In genomic region chr11:118860812-118861211, GRCm38 (mm10) we compare ENCODE assay signal across 18 mouse cellular contexts. TPM values are rescaled to one million over a fixed set of nuclear protein-coding genes. Genes with fewer than 3 reads are reported as not detected.
DNase-seq lines count a peak whose midpoint lies in the region; ATAC-seq and TF ChIP-seq lines count a peak whose summit lies in the region.
"Had no signal": no experiment of that assay in that cellular context is flagged by ENCODE, and none has a peak within 500 bp of the region (broad histone marks: within the 10 kb centered on the region; RNA-seq: fewer than 3 reads in every experiment).

No protein-coding gene starts in this region.

- no peak for DNase-seq in hindbrain, postnatal 0 days (ENCODE audit: low spot score)
- no peak for DNase-seq in layer of hippocampus, adult 2 months (ENCODE audit: low spot score in 2 of 2)
- DNase-seq in layer of hippocampus, postnatal 14 days (ENCODE audit: low spot score in 2 of 2) = no peak
- DNase-seq in forebrain, embryonic 11.5 days (ENCODE audit: low spot score) = no peak
- DNase-seq: adrenal gland, adult 2 months; adrenal gland, postnatal 10 days; adrenal gland, postnatal 25 days had no signal

- no peak overlapping the region for H3K4me2 ChIP-seq in hindbrain, embryonic 13.5 days
- H3K4me2 ChIP-seq in hindbrain, postnatal 0 days (ENCODE audit: low read depth, low read length) = no peak overlapping the region
- no peak overlapping the region for H3K4me2 ChIP-seq in forebrain, embryonic 11.5 days (ENCODE audit: low read depth, low read length, severe bottlenecking)
- H3K4me2 ChIP-seq: embryonic facial prominence, embryonic 12.5 days; forebrain, embryonic 12.5 days had no signal

- H3K27ac ChIP-seq in hindbrain, embryonic 13.5 days = peak overlapping the region; percentile 48; the same call in 1 of the 2 replicates
- no peak overlapping the region; the same call in 1 of the 2 replicates for H3K27ac ChIP-seq in hindbrain, postnatal 0 days
- peak overlapping the region; percentile 92 for H3K27ac ChIP-seq in layer of hippocampus, adult 2 months
- H3K27ac ChIP-seq in forebrain, embryonic 11.5 days (ENCODE audit: low read depth, low read length) = no peak overlapping the region
- H3K27ac ChIP-seq: embryonic facial prominence, embryonic 10.5 days; embryonic facial prominence, embryonic 12.5 days; forebrain, embryonic 12.5 days had no signal

- no peak for TF ChIP-seq CTCF in hindbrain, postnatal 0 days (IDR thresholded peaks at IDR 0.05; ENCODE audit: low read depth)
- no peak for TF ChIP-seq CTCF in layer of hippocampus, adult 2 months (conservative IDR thresholded peaks at IDR 0.05)

- H3K27me3 ChIP-seq in hindbrain, embryonic 13.5 days = no peaks in the 10 kb centered on the region
- H3K27me3 ChIP-seq in hindbrain, postnatal 0 days (ENCODE audit: insufficient read depth, low read length) = no peaks in the 10 kb centered on the region
- H3K27me3 ChIP-seq in megakaryocyte, embryonic 14.5 days (replicated peaks) = peaks cover 34% of the 10 kb centered on the region
- H3K27me3 ChIP-seq in forebrain, embryonic 11.5 days (ENCODE audit: control insufficient read depth, insufficient read depth, low read length) = no peaks in the 10 kb centered on the region
- H3K27me3 ChIP-seq: embryonic facial prominence, embryonic 12.5 days; forebrain, embryonic 12.5 days had no signal

- H3K9ac ChIP-seq in hindbrain, embryonic 13.5 days = no peak overlapping the region
- no peak overlapping the region for H3K9ac ChIP-seq in hindbrain, postnatal 0 days (replicated peaks; ENCODE audit: low read length)
- no peak overlapping the region for H3K9ac ChIP-seq in forebrain, embryonic 11.5 days (ENCODE audit: low read length)
- H3K9ac ChIP-seq: embryonic facial prominence, embryonic 12.5 days; forebrain, embryonic 12.5 days had no signal

- H3K9me3 ChIP-seq in hindbrain, embryonic 13.5 days = no peaks in the 10 kb centered on the region
- no peaks in the 10 kb centered on the region for H3K9me3 ChIP-seq in hindbrain, postnatal 0 days (ENCODE audit: low read length)
- peaks cover 5% of the 10 kb centered on the region; the same call in 1 of the 2 replicates for H3K9me3 ChIP-seq in megakaryocyte, embryonic 14.5 days
- H3K9me3 ChIP-seq in forebrain, embryonic 11.5 days (ENCODE audit: control insufficient read depth, low read length) = no peaks in the 10 kb centered on the region
- H3K9me3 ChIP-seq: embryonic facial prominence, embryonic 10.5 days; embryonic facial prominence, embryonic 12.5 days; forebrain, embryonic 12.5 days had no signal

- no peaks in the 10 kb centered on the region for H3K36me3 ChIP-seq in hindbrain, embryonic 13.5 days
- no peaks in the 10 kb centered on the region for H3K36me3 ChIP-seq in hindbrain, postnatal 0 days (ENCODE audit: insufficient read depth, low read length)
- H3K36me3 ChIP-seq in megakaryocyte, embryonic 14.5 days (replicated peaks; ENCODE audit: low read length) = no peaks in the 10 kb centered on the region
- H3K36me3 ChIP-seq in forebrain, embryonic 11.5 days (ENCODE audit: control insufficient read depth, insufficient read depth, low read length) = no peaks in the 10 kb centered on the region
- H3K36me3 ChIP-seq: embryonic facial prominence, embryonic 10.5 days; embryonic facial prominence, embryonic 12.5 days; forebrain, embryonic 12.5 days had no signal

- 87% methylated on average over 8 of the region's 8 CpGs for WGBS in hindbrain, embryonic 13.5 days
- 77% methylated on average over 8 of the region's 8 CpGs for WGBS in hindbrain, postnatal 0 days
- WGBS in forebrain, embryonic 11.5 days = 91% methylated on average over 8 of the region's 8 CpGs

- ATAC-seq in hindbrain, embryonic 13.5 days (ENCODE audit: low FRiP score) = no peak
- no peak for ATAC-seq in hindbrain, postnatal 0 days
- no peak for ATAC-seq in megakaryocyte, adult 5-6 weeks (ENCODE audit: poor library complexity, severe bottlenecking)
- no peak for ATAC-seq in forebrain, embryonic 11.5 days (replicated peaks; ENCODE audit: low FRiP score)
- ATAC-seq: forebrain, embryonic 14.5 days; forebrain, embryonic 16.5 days had no signal

- H3K4me3 ChIP-seq in hindbrain, embryonic 13.5 days = no peak overlapping the region
- H3K4me3 ChIP-seq in hindbrain, postnatal 0 days (ENCODE audit: low read length) = no peak overlapping the region
- H3K4me3 ChIP-seq in layer of hippocampus, adult 2 months = no peak overlapping the region
- peak overlapping the region; percentile 56 for H3K4me3 ChIP-seq in megakaryocyte, embryonic 14.5 days (replicated peaks)
- H3K4me3 ChIP-seq in forebrain, embryonic 11.5 days (ENCODE audit: low read depth, low read length) = no peak overlapping the region
- H3K4me3 ChIP-seq: embryonic facial prominence, embryonic 10.5 days; embryonic facial prominence, embryonic 12.5 days; forebrain, embryonic 12.5 days had no signal

- peaks cover 70% of the 10 kb centered on the region for H3K4me1 ChIP-seq in hindbrain, embryonic 13.5 days (replicated peaks)
- no peaks in the 10 kb centered on the region for H3K4me1 ChIP-seq in hindbrain, postnatal 0 days (ENCODE audit: insufficient read depth, low read length)
- H3K4me1 ChIP-seq in megakaryocyte, embryonic 14.5 days = no peaks in the 10 kb centered on the region
- H3K4me1 ChIP-seq in forebrain, embryonic 11.5 days (replicated peaks; ENCODE audit: control insufficient read depth, insufficient read depth, low read length) = no peaks in the 10 kb centered on the region
- H3K4me1 ChIP-seq: embryonic facial prominence, embryonic 12.5 days had no signal

RNA-seq across cellular contexts. Expression of gene Rbfox3, which starts 50.6 kb away (rescaled TPM):
- polyA plus RNA-seq in hindbrain, embryonic 13.5 days (2015; fragmentation: Nextera tagmentation; extraction: Ambion mirVana) = 54.3 and 55.2 TPM in 2 replicates
- total RNA-seq in hindbrain, postnatal 0 days (2014; rRNA removed) = 50.0 and 52.6 TPM in 2 replicates
- polyA plus RNA-seq in hindbrain, postnatal 0 days (2015; fragmentation: Nextera tagmentation; extraction: Ambion mirVana) = 75.5 and 76.8 TPM in 2 replicates
- total RNA-seq in layer of hippocampus, adult 2 months (2021) = 100 to 1,000 TPM; 276 to 303 TPM
- total RNA-seq in layer of hippocampus, postnatal 14 days (2021) = 100 to 1,000 TPM; 224 to 233 TPM
- 0.03 TPM in 1 of 2 replicates, not detected in the other for polyA plus RNA-seq in megakaryocyte, embryonic 14.5 days (2012; ENCODE audit: insufficient read depth, low replicate concordance)
- not detected in 2 replicates for total RNA-seq in megakaryocyte, adult 5-6 weeks (2015)
- total RNA-seq in megakaryocyte, adult 5-6 weeks (2017) = not detected in 2 replicates
- polyA plus RNA-seq in forebrain, embryonic 11.5 days (2014; fragmentation: Nextera tagmentation; extraction: Ambion mirVana) = 6.9 and 8.8 TPM in 2 replicates
- total RNA-seq: common myeloid progenitor, adult 5-6 weeks; MEL had no signal
- polyA plus RNA-seq: C2C12 had no signal

Comparison
In these comparisons a context has a peak if more than half of its experiments do, and no peak if none do; other contexts are left out.
1. H3K27ac ChIP-seq: peak in hindbrain, embryonic 13.5 days (single experiment) and layer of hippocampus, adult 2 months (single experiment); none in hindbrain, postnatal 0 days (single experiment) and forebrain, embryonic 11.5 days (single experiment).
2. RNA of gene Rbfox3, which starts 50.6 kb away (total RNA-seq): 276 to 303 TPM in layer of hippocampus, adult 2 months, 224 to 233 TPM in layer of hippocampus, postnatal 14 days and 50.0 to 52.6 TPM in hindbrain, postnatal 0 days; not detected in megakaryocyte, adult 5-6 weeks; every median in the first group is over 10 times any median in the second.